Mouse (Mus musculus): ENCODE data around the gene Gm17349. TPM values are rescaled to one million over a fixed set of nuclear protein-coding genes. Genes with fewer than 3 reads are reported as not detected.
"Not testable (repeated sequence)": the region's sequence is repeated elsewhere in the genome, so short reads cannot be mapped to it uniquely, and the experiment has no call there.

Gm17349 gene
- polyA plus RNA-seq, 1 experiment from 2014 or later, result not detected

DNA sequence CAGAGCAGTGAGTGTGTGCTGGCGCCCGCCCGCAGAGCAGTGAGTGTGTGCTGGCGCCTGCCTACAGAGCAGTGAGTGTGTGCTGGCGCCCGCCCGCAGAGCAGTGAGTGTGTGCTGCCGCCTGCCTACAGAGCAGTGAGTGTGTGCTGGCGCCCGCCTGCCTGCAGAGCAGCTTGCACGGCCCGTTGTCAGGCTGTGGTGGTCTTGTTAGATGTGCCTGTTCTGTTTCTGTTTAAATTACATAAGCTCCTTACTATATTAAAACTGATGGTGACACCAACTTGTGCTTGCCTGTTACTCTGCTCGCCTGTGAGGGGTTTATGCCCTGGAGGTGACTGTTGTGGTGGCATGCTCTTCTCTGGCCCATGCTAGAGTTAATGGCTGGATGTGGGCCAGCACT lies 2.9 kb upstream of the Gm17349 start:
- Histone ChIP-seq H3K9me3 (ENCODE audit: control insufficient read depth, low read length) (no peaks in the 10 kb centered on the region), H3K36me3 (ENCODE audit: control insufficient read depth, insufficient read depth, low read length) (peaks cover 49% of the 10 kb centered on the region), H3K27me3 (replicated peaks; ENCODE audit: control insufficient read depth, insufficient read depth, low read length) (no peaks in the 10 kb centered on the region), H3K4me2 (no peak overlapping the region), H3K27ac (ENCODE audit: low read depth, low read length) (no peak overlapping the region), H3K4me3 (ENCODE audit: low read depth, low read length) (no peak overlapping the region), H3K9ac (ENCODE audit: low read depth, low read length) (no peak overlapping the region), H3K4me1 (replicated peaks; ENCODE audit: control insufficient read depth, insufficient read depth, low read length) (peaks cover 11% of the 10 kb centered on the region)
- WGBS, result 92% methylated on average over 13 of the region's 13 CpGs
- DNase-seq (ENCODE audit: low spot score) (no peak), ATAC-seq (replicated peaks; ENCODE audit: low FRiP score) (no peak)

DNA sequence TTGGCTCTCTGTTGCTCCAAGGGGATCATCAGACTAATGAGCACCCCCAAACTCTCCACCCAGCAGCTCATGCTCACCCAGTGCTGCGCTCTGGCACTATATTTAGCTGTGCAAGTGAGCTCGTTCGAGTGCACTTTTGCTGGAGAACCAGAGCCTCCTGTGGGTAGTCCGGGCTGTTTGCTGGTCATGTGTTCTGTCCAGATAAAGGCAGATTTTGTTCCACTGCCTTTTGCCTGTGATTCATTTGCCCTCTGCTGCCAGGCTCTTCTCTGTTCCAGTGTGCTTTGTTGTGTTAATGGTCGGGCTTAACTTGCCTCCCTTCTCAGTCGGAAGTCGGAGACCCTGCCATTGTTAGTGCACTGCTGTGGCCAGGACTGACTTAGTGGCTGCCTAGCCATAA lies 409 bp downstream of the Gm17349 start:
- H3K4me2 ChIP-seq, result no peak overlapping the region

DNA sequence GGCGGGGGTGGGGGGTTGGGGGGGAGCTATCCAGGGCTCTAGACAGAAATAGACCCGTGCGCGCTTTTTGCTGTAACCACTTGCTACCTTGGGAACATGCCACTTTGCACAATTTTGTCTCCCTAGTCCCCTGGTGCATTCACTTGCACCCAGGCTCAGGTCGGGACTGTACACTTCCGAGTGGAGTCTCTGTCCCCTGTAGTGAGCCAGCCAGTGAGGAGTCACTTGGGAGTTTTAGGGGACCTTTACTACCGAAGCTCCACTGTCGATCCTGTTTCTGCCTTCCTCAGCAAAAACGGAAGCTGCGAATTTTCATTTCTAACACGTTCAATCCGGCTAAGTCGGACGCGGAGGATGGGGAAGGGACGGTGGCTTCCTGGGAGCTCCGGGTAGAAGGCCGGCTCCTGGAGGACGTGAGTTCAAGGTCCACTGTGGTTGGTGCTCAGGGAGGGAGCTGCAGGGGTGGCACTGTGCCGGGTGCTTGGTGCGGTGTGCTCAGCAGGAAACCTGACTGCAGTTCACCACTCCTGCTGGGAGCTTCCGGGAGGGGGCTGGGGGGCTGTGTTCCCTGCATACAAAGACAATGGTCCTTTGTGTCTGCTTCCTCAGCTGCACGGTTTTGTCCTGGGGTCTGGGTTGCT lies 1.1 kb downstream of the Gm17349 start:
- peak overlapping the region; percentile 25 for H3K27ac ChIP-seq (ENCODE audit: low read depth, low read length)
- ATAC-seq (replicated peaks; ENCODE audit: low FRiP score) (no peak), DNase-seq (ENCODE audit: low spot score) (no peak)
- 69% methylated on average over 23 of the region's 23 CpGs for WGBS
- peak overlapping the region; percentile 33 for H3K4me2 ChIP-seq
- peaks cover 26% of the 10 kb centered on the region for H3K4me1 ChIP-seq (replicated peaks; ENCODE audit: control insufficient read depth, insufficient read depth, low read length)
- H3K27me3 ChIP-seq (replicated peaks; ENCODE audit: control insufficient read depth, insufficient read depth, low read length), result no peaks in the 10 kb centered on the region
- H3K9me3 ChIP-seq (ENCODE audit: control insufficient read depth, low read length), result no peaks in the 10 kb centered on the region
- no peak overlapping the region for H3K4me3 ChIP-seq (ENCODE audit: low read depth, low read length)
- H3K9ac ChIP-seq (ENCODE audit: low read depth, low read length), result 0 out of 2 replicates have a peak overlapping the region, but pooled peaks have one; percentile 14
- peaks cover 28% of the 10 kb centered on the region for H3K36me3 ChIP-seq (ENCODE audit: control insufficient read depth, insufficient read depth, low read length)

More for the DNA sequence above, 409 bp downstream of the Gm17349 start:
- H3K4me3 ChIP-seq (ENCODE audit: low read depth, low read length), result no peak overlapping the region
- H3K27me3 ChIP-seq (replicated peaks; ENCODE audit: control insufficient read depth, insufficient read depth, low read length), result no peaks in the 10 kb centered on the region
- 67% methylated on average over 7 of the region's 7 CpGs for WGBS
- H3K9me3 ChIP-seq (ENCODE audit: control insufficient read depth, low read length), result no peaks in the 10 kb centered on the region
- ATAC-seq (replicated peaks; ENCODE audit: low FRiP score), result no peak
- H3K36me3 ChIP-seq (ENCODE audit: control insufficient read depth, insufficient read depth, low read length), result peaks cover 32% of the 10 kb centered on the region
- peaks cover 26% of the 10 kb centered on the region for H3K4me1 ChIP-seq (replicated peaks; ENCODE audit: control insufficient read depth, insufficient read depth, low read length)
- DNase-seq (ENCODE audit: low spot score), result no peak
- peak overlapping the region; percentile 25; the same call in 1 of the 2 replicates for H3K27ac ChIP-seq (ENCODE audit: low read depth, low read length)
- no peak overlapping the region for H3K9ac ChIP-seq (ENCODE audit: low read depth, low read length)

DNA sequence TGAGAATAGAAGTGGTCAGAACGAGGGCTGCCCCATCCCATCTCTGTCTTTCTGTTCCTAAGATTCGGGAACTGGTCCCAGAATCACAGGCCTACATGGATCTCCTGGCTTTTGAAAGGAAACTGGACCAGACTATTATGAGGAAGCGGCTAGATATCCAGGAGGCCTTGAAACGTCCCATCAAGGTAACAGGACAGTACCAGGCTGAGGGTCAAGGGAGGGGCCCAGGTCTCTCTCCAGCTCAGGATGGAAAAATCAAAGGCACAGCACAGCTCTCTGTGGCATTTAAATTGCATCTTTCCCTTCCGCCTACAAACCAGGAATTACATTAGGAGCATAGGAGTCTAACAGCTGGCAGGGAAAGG lies 1.6 kb downstream of the Gm17349 start:
- no peak overlapping the region for H3K27ac ChIP-seq (ENCODE audit: low read depth, low read length)
- no peak for ATAC-seq (replicated peaks; ENCODE audit: low FRiP score)
- H3K4me2 ChIP-seq, result 0 out of 2 replicates have a peak overlapping the region, but pooled peaks have one; percentile 1

DNA sequence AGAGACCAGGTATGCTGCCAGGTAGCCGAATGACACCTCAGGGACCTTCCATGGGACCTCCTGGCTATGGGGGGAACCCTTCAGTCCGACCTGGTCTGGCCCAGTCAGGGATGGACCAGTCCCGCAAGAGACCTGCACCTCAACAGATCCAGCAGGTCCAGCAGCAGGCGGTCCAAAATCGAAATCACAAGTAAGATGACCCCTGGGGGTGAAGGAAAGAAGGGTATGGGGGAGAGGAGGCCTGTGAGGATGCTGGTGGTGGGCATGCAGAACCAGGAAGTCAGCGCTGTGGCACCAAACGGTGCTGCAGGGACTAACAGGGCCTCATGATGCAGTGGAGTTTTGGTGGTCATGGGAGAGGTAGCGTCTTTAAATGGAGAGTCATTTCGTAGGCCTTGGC lies 2.2 kb downstream of the Gm17349 start:
- DNase-seq (ENCODE audit: low spot score) (peak; percentile 34), ATAC-seq (replicated peaks; ENCODE audit: low FRiP score) (no peak)
- H3K4me3 ChIP-seq (ENCODE audit: low read depth, low read length), result peak overlapping the region; percentile 77
- peak overlapping the region; percentile 80 for H3K4me2 ChIP-seq
- peaks cover under 1% of the 10 kb centered on the region; the same call in 1 of the 2 replicates for H3K27me3 ChIP-seq (replicated peaks; ENCODE audit: control insufficient read depth, insufficient read depth, low read length)
- peak overlapping the region; percentile 86; the same call in 1 of the 2 replicates for H3K27ac ChIP-seq (ENCODE audit: low read depth, low read length)
- H3K9ac ChIP-seq (ENCODE audit: low read depth, low read length), result peak overlapping the region; percentile 90; the same call in 1 of the 2 replicates
- 72% methylated on average over 9 of the region's 9 CpGs for WGBS
- H3K9me3 ChIP-seq (ENCODE audit: control insufficient read depth, low read length), result no peaks in the 10 kb centered on the region
- peaks cover 30% of the 10 kb centered on the region for H3K4me1 ChIP-seq (replicated peaks; ENCODE audit: control insufficient read depth, insufficient read depth, low read length)
- H3K36me3 ChIP-seq (ENCODE audit: control insufficient read depth, insufficient read depth, low read length), result peaks cover 17% of the 10 kb centered on the region

More for the DNA sequence above, 1.6 kb downstream of the Gm17349 start:
- DNase-seq (ENCODE audit: low spot score), result no peak
- no peaks in the 10 kb centered on the region for H3K27me3 ChIP-seq (replicated peaks; ENCODE audit: control insufficient read depth, insufficient read depth, low read length)
- no peak overlapping the region for H3K9ac ChIP-seq (ENCODE audit: low read depth, low read length)
- H3K4me1 ChIP-seq (replicated peaks; ENCODE audit: control insufficient read depth, insufficient read depth, low read length), result peaks cover 28% of the 10 kb centered on the region
- WGBS, result 85% methylated on average over 5 of the region's 5 CpGs
- H3K4me3 ChIP-seq (ENCODE audit: low read depth, low read length), result no peak overlapping the region
- peaks cover 23% of the 10 kb centered on the region for H3K36me3 ChIP-seq (ENCODE audit: control insufficient read depth, insufficient read depth, low read length)
- H3K9me3 ChIP-seq (ENCODE audit: control insufficient read depth, low read length), result no peaks in the 10 kb centered on the region

DNA sequence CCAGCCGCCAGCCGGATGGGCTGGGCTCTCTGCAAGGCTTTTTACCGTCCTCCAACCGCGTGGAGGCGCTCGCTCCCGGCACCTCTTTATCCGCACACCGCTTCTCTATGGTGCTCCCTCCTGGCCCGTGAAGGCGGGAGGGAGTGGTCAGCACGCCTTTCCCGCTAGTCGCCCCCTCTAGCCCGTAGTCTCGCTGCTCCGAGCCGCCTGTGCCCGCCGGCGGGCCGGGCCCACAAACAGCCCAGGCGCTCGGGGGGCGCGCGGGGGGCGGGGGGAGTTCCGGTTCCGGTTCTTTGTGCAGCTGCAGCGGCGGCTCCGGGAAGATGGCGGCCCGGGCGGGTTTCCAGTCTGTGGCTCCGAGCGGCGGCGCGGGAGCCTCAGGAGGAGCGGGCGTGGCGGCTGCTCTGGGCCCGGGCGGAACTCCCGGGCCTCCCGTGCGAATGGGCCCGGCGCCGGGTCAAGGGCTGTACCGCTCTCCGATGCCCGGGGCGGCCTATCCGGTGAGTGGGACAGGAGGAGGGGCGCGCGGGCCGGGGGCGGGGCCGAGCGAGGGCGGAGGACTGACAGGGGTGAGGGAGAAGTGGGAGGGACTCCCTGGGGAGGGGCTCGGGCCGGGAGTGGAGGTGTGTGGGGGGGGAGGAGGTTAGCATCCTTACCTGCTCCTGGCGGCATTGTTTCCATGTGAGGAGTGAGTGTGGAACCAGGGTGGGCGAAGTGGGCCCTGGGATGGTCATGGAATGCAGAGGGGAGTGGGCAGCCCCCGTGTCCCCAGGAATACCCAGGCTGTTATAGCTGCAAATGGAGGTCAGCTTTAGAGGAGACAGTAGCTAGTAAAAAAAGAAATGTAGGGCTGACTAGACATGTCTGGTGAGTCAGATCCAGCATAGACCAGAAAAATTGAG lies 3.0 kb downstream of the Gm17349 start, which contains the start of gene Smarcd1:
Gene Smarcd1, plus strand, starts transcription at position 131 of the 902 bp plus-strand sequence.
- H3K27ac ChIP-seq (ENCODE audit: low read depth, low read length), result peak within 1 kb of the TSS; percentile 86
- peaks cover 9% of the 10 kb centered on the region for H3K36me3 ChIP-seq (ENCODE audit: control insufficient read depth, insufficient read depth, low read length)
- H3K4me2 ChIP-seq, result peak within 1 kb of the TSS; percentile 80
- peak; percentile 91 for DNase-seq (ENCODE audit: low spot score)
- H3K9ac ChIP-seq (ENCODE audit: low read depth, low read length), result peak within 1 kb of the TSS; percentile 90
- WGBS, result under 1% methylated on average over 58 of the region's 71 CpGs
- H3K4me3 ChIP-seq (ENCODE audit: low read depth, low read length), result peak within 1 kb of the TSS; percentile 77
- ATAC-seq (replicated peaks; ENCODE audit: low FRiP score), result peak; percentile 89
- H3K9me3 ChIP-seq (ENCODE audit: control insufficient read depth, low read length), result no peaks in the 10 kb centered on the region
- H3K27me3 ChIP-seq (replicated peaks; ENCODE audit: control insufficient read depth, insufficient read depth, low read length), result peaks cover 8% of the 10 kb centered on the region
- H3K4me1 ChIP-seq (replicated peaks; ENCODE audit: control insufficient read depth, insufficient read depth, low read length), result peaks cover 30% of the 10 kb centered on the region

DNA sequence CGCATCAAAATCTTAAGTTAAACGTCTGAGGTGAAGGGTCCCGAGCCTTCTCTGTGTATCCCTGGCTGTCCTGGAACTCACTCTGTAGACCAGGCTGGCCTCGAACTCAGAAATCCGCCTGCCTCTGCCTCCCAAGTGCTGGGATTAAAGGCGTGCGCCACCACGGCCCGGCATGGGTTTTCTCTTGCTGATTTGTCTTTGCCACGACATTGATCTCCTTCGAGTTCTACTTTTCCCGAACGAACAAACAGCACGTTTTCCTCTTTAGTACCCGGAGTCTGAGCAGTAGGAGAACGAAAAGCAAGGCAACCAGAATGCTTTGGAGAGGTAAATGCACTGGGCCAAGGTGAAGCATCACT lies 3.7 kb downstream of the Gm17349 start:
- ATAC-seq (replicated peaks; ENCODE audit: low FRiP score); H3K36me3 ChIP-seq (ENCODE audit: control insufficient read depth, insufficient read depth, low read length); H3K9me3 ChIP-seq (ENCODE audit: control insufficient read depth, low read length); DNase-seq (ENCODE audit: low spot score): not testable (repeated sequence)
- Histone ChIP-seq H3K27ac (ENCODE audit: low read depth, low read length) (peak overlapping the region; percentile 86; the same call in 1 of the 2 replicates), H3K27me3 (replicated peaks; ENCODE audit: control insufficient read depth, insufficient read depth, low read length) (peaks cover 13% of the 10 kb centered on the region), H3K4me3 (ENCODE audit: low read depth, low read length) (peak overlapping the region; percentile 77), H3K4me1 (replicated peaks; ENCODE audit: control insufficient read depth, insufficient read depth, low read length) (peaks cover 30% of the 10 kb centered on the region), H3K4me2 (peak overlapping the region; percentile 80), H3K9ac (ENCODE audit: low read depth, low read length) (peak overlapping the region; percentile 90)
- WGBS, result 39% methylated on average over 16 of the region's 16 CpGs

DNA sequence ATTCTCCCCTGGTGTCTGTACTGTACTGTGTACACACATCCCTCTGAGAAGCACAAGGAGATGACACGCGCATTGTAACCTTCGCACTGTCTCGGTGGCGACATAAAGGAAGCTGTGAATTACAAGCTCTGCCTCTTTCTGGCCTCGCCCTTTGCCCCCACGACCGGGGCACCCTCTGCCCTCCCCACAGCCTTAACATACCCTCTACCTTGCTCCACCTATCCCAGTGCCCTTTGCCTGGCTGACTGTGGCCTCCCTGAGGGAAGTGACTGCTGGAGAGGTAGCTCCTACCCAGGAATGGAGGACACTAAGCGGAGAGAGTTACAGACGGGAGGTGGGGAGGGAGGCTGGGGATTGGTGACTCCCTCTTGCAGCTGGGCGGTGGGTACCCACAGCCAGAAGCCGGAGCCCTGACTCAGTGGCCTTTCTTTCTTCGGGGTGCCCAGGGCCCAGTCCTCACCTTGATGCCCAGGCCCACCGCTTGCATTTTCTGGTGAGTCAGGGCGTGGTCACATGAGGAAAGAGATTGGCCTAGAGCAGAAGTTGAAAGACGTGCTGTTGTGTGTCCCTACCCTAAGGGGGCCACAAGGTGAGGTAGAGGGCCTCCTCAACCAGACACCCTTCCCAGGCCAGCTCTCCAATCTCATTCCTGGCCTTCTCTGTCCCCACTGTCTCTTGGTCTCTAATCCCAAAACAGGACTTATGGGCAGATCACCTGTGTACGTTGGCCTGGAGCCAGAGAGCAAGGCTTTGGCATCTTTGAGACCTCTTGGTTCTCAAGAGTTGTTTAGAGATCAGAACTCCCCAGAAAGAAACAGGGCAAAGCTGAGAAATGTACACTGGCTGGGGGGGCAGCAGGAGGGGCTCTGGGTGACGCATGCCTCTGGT lies 4.8 kb downstream of the Gm17349 start:
- H3K9me3 ChIP-seq (ENCODE audit: control insufficient read depth, low read length), result no peaks in the 10 kb centered on the region
- peaks cover 7% of the 10 kb centered on the region; the same call in 1 of the 2 replicates for H3K36me3 ChIP-seq (ENCODE audit: control insufficient read depth, insufficient read depth, low read length)
- WGBS, result 81% methylated on average over 18 of the region's 18 CpGs
- peaks cover 30% of the 10 kb centered on the region for H3K4me1 ChIP-seq (replicated peaks; ENCODE audit: control insufficient read depth, insufficient read depth, low read length)
- H3K4me3 ChIP-seq (ENCODE audit: low read depth, low read length), result no peak overlapping the region
- peak; percentile 32 for DNase-seq (ENCODE audit: low spot score)
- H3K9ac ChIP-seq (ENCODE audit: low read depth, low read length), result no peak overlapping the region
- H3K27me3 ChIP-seq (replicated peaks; ENCODE audit: control insufficient read depth, insufficient read depth, low read length), result peaks cover 13% of the 10 kb centered on the region
- no peak overlapping the region for H3K4me2 ChIP-seq
- no peak overlapping the region for H3K27ac ChIP-seq (ENCODE audit: low read depth, low read length)
- no peak for ATAC-seq (replicated peaks; ENCODE audit: low FRiP score)
